Mouse (Mus musculus): ENCODE results near the gene Lars2.
"Not testable (repeated sequence)": the region's sequence is repeated elsewhere in the genome, so short reads cannot be mapped to it uniquely, and the experiment has no call there.

The Lars2 gene

GRCm38 (mm10) chr9:123366708-123367385 is at the start of gene Lars2:
Gene Lars2 (plus strand): TSS chr9:123366927.
- DNase-seq = peak; percentile 91 to 93

GRCm38 (mm10) chr9:123326106-123326505 is 40.6 kb upstream of the Lars2 start:
- no peak for DNase-seq

- DNase-seq = no peak
These were observed 38.4 kb upstream of the Lars2 start for GRCm38 (mm10) chr9:123328336-123328735.

- DNase-seq = no peak
These were observed 36.9 kb upstream of the Lars2 start for GRCm38 (mm10) chr9:123329831-123330230.

- DNase-seq = not testable (repeated sequence)
These were observed 36.5 kb upstream of the Lars2 start for GRCm38 (mm10) chr9:123330271-123330670.

GRCm38 (mm10) chr9:123333479-123333878 is 33.2 kb upstream of the Lars2 start:
- no peak for DNase-seq

- DNase-seq = no peak
These were observed 31.6 kb upstream of the Lars2 start for GRCm38 (mm10) chr9:123335044-123335670.

GRCm38 (mm10) chr9:123339651-123340144 is 27.0 kb upstream of the Lars2 start:
- DNase-seq = no peak

- DNase-seq = no peak
These were observed 25.5 kb upstream of the Lars2 start for GRCm38 (mm10) chr9:123341256-123341655.

GRCm38 (mm10) chr9:123343069-123343468 is 23.7 kb upstream of the Lars2 start:
- no peak for DNase-seq

GRCm38 (mm10) chr9:123349286-123349685 is 17.4 kb upstream of the Lars2 start:
- DNase-seq = not testable (repeated sequence)

GRCm38 (mm10) chr9:123359981-123360380 is 6.7 kb upstream of the Lars2 start:
- DNase-seq = no peak

GRCm38 (mm10) chr9:123365353-123365752 is 1.4 kb upstream of the Lars2 start:
- no peak for DNase-seq

GRCm38 (mm10) chr9:123365942-123366707 is 602 bp upstream of the Lars2 start:
- peak in 1 of 2 experiments; percentile 14 for DNase-seq

GRCm38 (mm10) chr9:123367636-123368035 is 909 bp downstream of the Lars2 start:
- no peak for DNase-seq

- no peak for DNase-seq
These were observed 15.7 kb downstream of the Lars2 start for GRCm38 (mm10) chr9:123382399-123382798.

GRCm38 (mm10) chr9:123384696-123385095 is 18.0 kb downstream of the Lars2 start:
- peak; percentile 57 to 58 for DNase-seq

- no peak for DNase-seq
These were observed 18.8 kb downstream of the Lars2 start for GRCm38 (mm10) chr9:123385352-123386198.

- DNase-seq = no peak
These were observed 19.6 kb downstream of the Lars2 start for GRCm38 (mm10) chr9:123386347-123386746.

- DNase-seq = not testable (repeated sequence)
These were observed 21.6 kb downstream of the Lars2 start for GRCm38 (mm10) chr9:123388087-123389007.

GRCm38 (mm10) chr9:123391140-123391849 is 24.6 kb downstream of the Lars2 start:
- DNase-seq = no peak

Data from cerebellum, postnatal 36 days (tissue).